Mouse (Mus musculus) lung, postnatal 0 days (tissue): Measurements from ENCODE around the gene P2rx1. TPM values are rescaled to one million over a fixed set of nuclear protein-coding genes. Genes with fewer than 3 reads are reported as not detected.

Experiments used
- ATAC-seq: fragments of 200-750 bp; cut with Nextera tagmentation; 2 replicates; pipeline ENCODE4 v1.8.0; 2017; ENCODE audit warnings: moderate library complexity
- DNase-seq: peaks from one replicate; pipeline ENCODE4 v3.0.0-alpha.2; 2016; ENCODE audit warnings: low spot score
- H3K27ac ChIP-seq: fragments of 300-500 bp; sonication (generic); 2 replicates; pipeline ENCODE4 v1.5.1; 2014; ENCODE audit warnings: antibody characterized with exemption, mild to moderate bottlenecking, low read length, mixed read lengths
- H3K27me3 ChIP-seq: fragments of 300-500 bp; sonication (generic); replicated peaks from 2 replicates; pipeline ENCODE4 v1.6.1; 2014; ENCODE audit warnings: low read length, mixed read lengths; ENCODE audit not compliant: insufficient read depth
- H3K36me3 ChIP-seq: fragments of 300-500 bp; sonication (generic); 2 replicates; pipeline ENCODE4 v1.6.1; 2014; ENCODE audit warnings: low read length, mixed read lengths; ENCODE audit not compliant: insufficient read depth
- H3K4me1 ChIP-seq: fragments of 300-500 bp; sonication (generic); 2 replicates; pipeline ENCODE4 v1.6.1; 2014; ENCODE audit warnings: antibody characterized with exemption, low read depth, low read length, mixed read lengths; ENCODE audit not compliant: insufficient read depth
- H3K4me2 ChIP-seq: fragments of 300-500 bp; sonication (generic); replicated peaks from 2 replicates; pipeline ENCODE4 v1.6.1; 2014; ENCODE audit warnings: low read depth, mild to moderate bottlenecking, low read length, moderate library complexity, mixed read lengths
- H3K4me3 ChIP-seq: fragments of 300-500 bp; sonication (generic); 2 replicates; pipeline ENCODE4 v1.5.1; 2014; ENCODE audit warnings: low read depth, low read length
- H3K9ac ChIP-seq: fragments of 300-500 bp; sonication (generic); replicated peaks from 2 replicates; pipeline ENCODE4 v1.6.1; 2014; ENCODE audit warnings: low read depth, mild to moderate bottlenecking
- H3K9me3 ChIP-seq: fragments of 300-500 bp; sonication (generic); 2 replicates; pipeline ENCODE4 v1.6.1; 2016; ENCODE audit warnings: low read length, mixed read lengths
- CTCF ChIP-seq: IDR thresholded peaks from 2 replicates; pipeline ENCODE4 v1.5.1; 2016; ENCODE audit warnings: antibody characterized with exemption, mild to moderate bottlenecking
- EP300 ChIP-seq: IDR thresholded peaks from 2 replicates; pipeline ENCODE4 v1.6.1; 2016; ENCODE audit warnings: antibody characterized with exemption, mild to moderate bottlenecking, control low read depth
- WGBS: fragments of 180-500 bp; shearing (Covaris S2); extraction: QIAGEN DNeasy Blood & Tissue Kit; methylation state at CpG from one replicate; pipeline ENCODE4 v1.1.7; 2014; 5-methylcytosine and 5-hydroxymethylcytosine counted together
- polyA plus RNA-seq: library from polyadenylated mRNA; unstranded; fragments of >200 nt; fragmentation: Nextera tagmentation; extraction: Ambion mirVana; gene quantifications from 2 replicates; pipeline ENCODE4 v1.2.1, GENCODE M21; 2015

The P2rx1 gene
- polyA plus RNA-seq, 1 experiment from 2014 or later, result 1.9 TPM

DNA sequence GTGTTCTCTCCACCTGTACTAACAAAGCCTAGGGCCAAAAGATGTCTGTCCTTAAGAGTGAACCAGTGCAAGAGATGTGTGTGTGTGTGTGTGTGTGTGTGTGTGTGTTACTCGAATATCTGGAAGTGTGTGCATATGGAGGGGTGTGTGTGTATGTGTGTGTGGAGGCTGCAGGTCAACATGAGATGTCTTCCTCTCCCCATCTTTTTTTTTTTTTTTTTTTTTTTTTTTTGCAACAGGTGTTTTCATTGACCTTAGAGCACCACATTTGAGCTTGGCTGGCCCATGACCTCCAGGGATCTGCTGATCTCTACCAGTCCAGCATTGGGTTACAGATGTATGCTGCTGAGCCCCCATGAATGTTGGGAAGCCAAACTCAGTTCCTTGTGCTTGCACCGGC lies 2.1 kb upstream of the P2rx1 start:
- H3K9ac ChIP-seq, result no peak overlapping the region
- H3K36me3 ChIP-seq, result no peaks in the 10 kb centered on the region
- no peak for ATAC-seq
- H3K4me1 ChIP-seq, result peaks cover 12% of the 10 kb centered on the region
- no peak for DNase-seq
- H3K27ac ChIP-seq, result no peak overlapping the region
- TF ChIP-seq CTCF (no peak), EP300 (no peak)
- no peaks in the 10 kb centered on the region for H3K9me3 ChIP-seq
- no peak overlapping the region for H3K4me2 ChIP-seq
- no peaks in the 10 kb centered on the region for H3K27me3 ChIP-seq
- H3K4me3 ChIP-seq, result no peak overlapping the region
- WGBS, result 91% methylated on average over 2 of the region's 2 CpGs

- ATAC-seq (peak; percentile 29; the same call in 1 of the 2 replicates), DNase-seq (no peak)
- Histone ChIP-seq H3K4me3 (no peak overlapping the region), H3K36me3 (no peaks in the 10 kb centered on the region), H3K27me3 (no peaks in the 10 kb centered on the region), H3K4me2 (no peak overlapping the region), H3K9me3 (no peaks in the 10 kb centered on the region), H3K27ac (no peak overlapping the region), H3K9ac (no peak overlapping the region), H3K4me1 (peaks cover 6% of the 10 kb centered on the region; the same call in 1 of the 2 replicates)
- no peak for TF ChIP-seq EP300
- TF ChIP-seq CTCF, result no peak
- WGBS, result 53% methylated on average over 13 of the region's 13 CpGs
Observed at GRCm38 (mm10) chr11:72997529-72998326, 1.2 kb upstream of the P2rx1 start.

- ATAC-seq (peak; percentile 69), DNase-seq (peak; percentile 83)
- Histone ChIP-seq H3K9me3 (no peaks in the 10 kb centered on the region), H3K4me1 (peaks cover 6% of the 10 kb centered on the region; the same call in 1 of the 2 replicates), H3K27me3 (no peaks in the 10 kb centered on the region), H3K4me3 (no peak overlapping the region), H3K9ac (no peak overlapping the region), H3K36me3 (no peaks in the 10 kb centered on the region), H3K27ac (no peak overlapping the region), H3K4me2 (no peak overlapping the region)
- TF ChIP-seq CTCF (peak; percentile 98), EP300 (no peak)
- WGBS, result 13% methylated on average over 6 of the region's 6 CpGs
Observed at GRCm38 (mm10) chr11:73001029-73001428, 2.1 kb downstream of the P2rx1 start.

DNA sequence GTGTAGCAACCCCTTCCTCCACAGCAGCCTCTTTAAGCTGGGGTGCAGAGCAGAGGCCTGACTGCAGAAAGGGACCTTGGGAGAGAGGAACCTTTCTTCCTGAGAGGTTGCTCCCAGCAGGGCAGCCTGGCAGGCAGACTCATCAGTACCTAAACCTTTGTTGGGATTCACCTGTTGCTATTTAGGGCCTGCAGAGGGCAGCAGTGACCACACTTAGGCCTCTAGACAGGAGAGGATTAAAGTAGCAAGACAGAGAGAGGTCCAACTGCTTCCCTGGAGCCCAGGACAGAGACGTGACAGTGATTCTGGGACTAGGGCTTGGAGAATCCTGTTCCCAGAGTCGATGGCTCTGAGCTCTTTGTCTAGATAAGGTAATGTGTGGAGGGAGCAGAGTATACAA lies 7.5 kb downstream of the P2rx1 start:
- Histone ChIP-seq H3K9me3 (no peaks in the 10 kb centered on the region), H3K36me3 (no peaks in the 10 kb centered on the region), H3K4me2 (no peak overlapping the region), H3K4me3 (no peak overlapping the region), H3K27ac (no peak overlapping the region), H3K4me1 (no peaks in the 10 kb centered on the region), H3K9ac (no peak overlapping the region), H3K27me3 (no peaks in the 10 kb centered on the region; the same call in 1 of the 2 replicates)
- ATAC-seq, result peak; percentile 69
- TF ChIP-seq EP300 (no peak), CTCF (peak; percentile 92)
- WGBS, result 0% methylated on average over 2 of the region's 2 CpGs
- peak; percentile 91 for DNase-seq

- WGBS, result 40% methylated on average over 3 of the region's 3 CpGs
- Histone ChIP-seq H3K27me3 (no peaks in the 10 kb centered on the region; the same call in 1 of the 2 replicates), H3K9ac (no peak overlapping the region), H3K4me1 (no peaks in the 10 kb centered on the region), H3K36me3 (no peaks in the 10 kb centered on the region), H3K27ac (no peak overlapping the region), H3K9me3 (no peaks in the 10 kb centered on the region), H3K4me2 (no peak overlapping the region), H3K4me3 (no peak overlapping the region)
- no peak for DNase-seq
- ATAC-seq, result no peak
- TF ChIP-seq EP300, result no peak
- TF ChIP-seq CTCF, result no peak
Observed at GRCm38 (mm10) chr11:73007113-73007512, 8.2 kb downstream of the P2rx1 start.

DNA sequence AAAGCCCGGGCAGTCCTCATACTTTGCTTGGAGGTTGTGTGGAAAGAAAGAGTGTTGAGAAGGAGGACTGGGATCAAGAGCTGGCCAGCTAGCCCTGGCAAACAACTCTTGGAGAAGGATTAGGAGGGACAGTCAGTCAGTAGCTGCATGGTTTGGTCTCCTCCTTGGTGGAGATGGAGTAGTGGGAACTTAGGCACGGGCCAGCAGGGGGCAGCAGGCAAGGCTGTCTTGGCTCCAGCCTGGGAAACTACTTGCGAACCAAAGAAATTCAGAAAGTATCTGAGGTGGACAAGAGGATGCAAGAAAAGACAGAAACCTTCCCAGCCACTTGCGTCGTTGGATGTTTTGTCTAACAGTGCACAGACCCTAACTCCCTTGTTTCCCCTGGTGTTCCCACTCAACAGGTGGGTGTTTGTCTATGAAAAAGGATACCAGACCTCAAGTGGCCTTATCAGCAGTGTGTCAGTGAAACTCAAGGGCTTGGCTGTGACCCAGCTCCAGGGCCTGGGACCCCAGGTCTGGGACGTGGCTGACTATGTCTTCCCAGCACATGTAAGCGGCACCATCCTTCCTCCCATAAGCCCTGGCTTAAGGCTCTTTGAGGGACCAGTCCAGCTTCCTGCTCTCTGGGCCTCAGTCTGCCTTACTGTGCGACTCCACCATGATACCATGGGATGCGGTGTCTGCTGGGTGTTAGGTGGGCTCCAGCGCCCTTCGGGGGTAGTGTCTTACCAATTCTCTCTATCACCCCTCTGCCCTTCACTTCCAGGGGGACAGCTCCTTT lies 9.0 kb downstream of the P2rx1 start:
- no peak overlapping the region for H3K27ac ChIP-seq
- ATAC-seq (peak; percentile 70), DNase-seq (peak; percentile 76)
- H3K9ac ChIP-seq, result no peak overlapping the region
- 50% methylated on average over 11 of the region's 11 CpGs for WGBS
- no peaks in the 10 kb centered on the region for H3K9me3 ChIP-seq
- H3K4me2 ChIP-seq, result no peak overlapping the region
- TF ChIP-seq CTCF, result peak; percentile 89
- TF ChIP-seq EP300, result no peak
- H3K4me3 ChIP-seq, result no peak overlapping the region
- H3K4me1 ChIP-seq, result no peaks in the 10 kb centered on the region
- H3K27me3 ChIP-seq, result no peaks in the 10 kb centered on the region; the same call in 1 of the 2 replicates
- H3K36me3 ChIP-seq, result no peaks in the 10 kb centered on the region
